Mouse (Mus musculus) testis, adult 2 months (tissue): Measurements from ENCODE around the gene Commd1.

Experiments
- CTCF ChIP-seq: fragments of 200-500 bp; IDR thresholded peaks from 2 replicates; pipeline ENCODE4 v1.5.1; 2012; ENCODE audit warnings: low read depth, mild to moderate bottlenecking, inconsistent platforms, low read length, moderate library complexity; ENCODE audit not compliant: control insufficient read depth, insufficient read depth, insufficient replicate concordance
- POLR2A ChIP-seq: fragments of 200-500 bp; IDR thresholded peaks from 2 replicates; pipeline ENCODE4 v1.6.1; 2012; ENCODE audit warnings: low read depth, mild to moderate bottlenecking, inconsistent platforms, low read length, moderate library complexity; ENCODE audit not compliant: control insufficient read depth

GRCm38 (mm10) chr11:22867691-22868090, 114.5 kb downstream of the Commd1 start:
- no peak for TF ChIP-seq CTCF
- no peak for TF ChIP-seq POLR2A
